Mouse (Mus musculus) forebrain, embryonic 11.5 days (tissue): ENCODE measurements at regions not wholly inside any gene's neighbourhood (a gene's known extent, or its start where the extent isn't known, plus 50 kb on each side); places are given as distances from the start of the nearest gene placed in this dataset.

ENCODE experiments used
- ATAC-seq: fragments of 200-750 bp; cut with Nextera tagmentation; replicated peaks from 2 replicates; pipeline ENCODE4 v1.8.0; 2017; ENCODE audit warnings: moderate TSS enrichment; ENCODE audit not compliant: low FRiP score
- DNase-seq: peaks from one replicate; pipeline ENCODE4 v3.0.0-alpha.2; 2017; ENCODE audit warnings: low spot score
- H3K27ac ChIP-seq: fragments of 300-500 bp; sonication (generic); 2 replicates; pipeline ENCODE4 v1.5.1; 2014; ENCODE audit warnings: low read depth, low read length
- H3K27me3 ChIP-seq: fragments of 300-500 bp; sonication (generic); 2 replicates; pipeline ENCODE4 v1.6.1; 2014; ENCODE audit warnings: mild to moderate bottlenecking, low read length, mixed read lengths; ENCODE audit not compliant: control insufficient read depth, insufficient read depth
- H3K36me3 ChIP-seq: fragments of 300-500 bp; sonication (generic); 2 replicates; pipeline ENCODE4 v1.6.1; 2014; ENCODE audit warnings: mild to moderate bottlenecking, low read length, moderate library complexity, mixed read lengths; ENCODE audit not compliant: control insufficient read depth, insufficient read depth
- H3K4me1 ChIP-seq: fragments of 300-500 bp; sonication (generic); replicated peaks from 2 replicates; pipeline ENCODE4 v1.6.1; 2014; ENCODE audit warnings: low read length, mixed read lengths; ENCODE audit not compliant: control insufficient read depth, insufficient read depth
- H3K4me2 ChIP-seq: fragments of 300-500 bp; sonication (generic); 2 replicates; pipeline ENCODE4 v1.6.1; 2014; ENCODE audit warnings: low read depth, mild to moderate bottlenecking, low read length, moderate library complexity, mixed read lengths; ENCODE audit not compliant: severe bottlenecking
- H3K4me3 ChIP-seq: fragments of 300-500 bp; sonication (generic); 2 replicates; pipeline ENCODE4 v1.5.1; 2014; ENCODE audit warnings: low read depth, low read length
- H3K9ac ChIP-seq: fragments of 300-500 bp; sonication (generic); 2 replicates; pipeline ENCODE4 v1.6.1; 2014; ENCODE audit warnings: low read length
- H3K9me3 ChIP-seq: fragments of 300-500 bp; sonication (generic); 2 replicates; pipeline ENCODE4 v1.6.1; 2016; ENCODE audit warnings: low read length, mixed read lengths; ENCODE audit not compliant: control insufficient read depth
- WGBS: fragments of 180-500 bp; shearing (Covaris S2); extraction: QIAGEN DNeasy Blood & Tissue Kit; methylation state at CpG from one replicate; pipeline ENCODE4 v1.1.7; 2014; 5-methylcytosine and 5-hydroxymethylcytosine counted together

DNA sequence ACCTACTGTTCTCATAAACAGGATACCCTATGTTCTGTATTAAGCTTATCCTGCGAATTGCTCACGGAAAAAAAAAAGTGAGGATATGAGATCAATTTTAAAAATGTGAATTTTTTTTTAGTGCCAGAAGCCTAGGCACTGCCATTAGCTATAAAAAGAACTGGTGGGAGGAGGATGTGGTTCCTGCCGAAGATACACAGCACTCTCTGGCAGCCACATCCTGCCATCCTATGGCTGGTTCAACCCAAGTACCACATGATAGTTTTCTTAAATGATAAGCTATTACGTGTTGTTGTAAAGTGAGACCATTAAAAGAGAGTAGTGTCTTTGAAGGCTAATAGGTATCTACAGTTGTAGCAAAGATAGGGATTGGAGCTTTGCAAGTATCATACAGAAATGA is 58.2 kb upstream of the Ppp3ca start:
- Histone ChIP-seq H3K27ac (no peak overlapping the region), H3K4me1 (no peaks in the 10 kb centered on the region), H3K36me3 (no peaks in the 10 kb centered on the region), H3K4me3 (no peak overlapping the region), H3K27me3 (no peaks in the 10 kb centered on the region), H3K9ac (no peak overlapping the region), H3K4me2 (no peak overlapping the region), H3K9me3 (no peaks in the 10 kb centered on the region)
- 93% methylated on average over 4 of the region's 4 CpGs for WGBS
- ATAC-seq (no peak), DNase-seq (no peak)

- no peaks in the 10 kb centered on the region for H3K4me1 ChIP-seq
- no peak overlapping the region for H3K27ac ChIP-seq
- no peak for ATAC-seq
- no peak overlapping the region for H3K4me3 ChIP-seq
- H3K4me2 ChIP-seq = no peak overlapping the region
- H3K36me3 ChIP-seq = no peaks in the 10 kb centered on the region
- WGBS = 84% methylated on average over 5 of the region's 5 CpGs
- H3K27me3 ChIP-seq = no peaks in the 10 kb centered on the region
- no peak for DNase-seq
- H3K9ac ChIP-seq = no peak overlapping the region
- no peaks in the 10 kb centered on the region for H3K9me3 ChIP-seq
Measured at GRCm38 (mm10) chr3:136610556-136610924, 59.4 kb upstream of the Ppp3ca start.

DNA sequence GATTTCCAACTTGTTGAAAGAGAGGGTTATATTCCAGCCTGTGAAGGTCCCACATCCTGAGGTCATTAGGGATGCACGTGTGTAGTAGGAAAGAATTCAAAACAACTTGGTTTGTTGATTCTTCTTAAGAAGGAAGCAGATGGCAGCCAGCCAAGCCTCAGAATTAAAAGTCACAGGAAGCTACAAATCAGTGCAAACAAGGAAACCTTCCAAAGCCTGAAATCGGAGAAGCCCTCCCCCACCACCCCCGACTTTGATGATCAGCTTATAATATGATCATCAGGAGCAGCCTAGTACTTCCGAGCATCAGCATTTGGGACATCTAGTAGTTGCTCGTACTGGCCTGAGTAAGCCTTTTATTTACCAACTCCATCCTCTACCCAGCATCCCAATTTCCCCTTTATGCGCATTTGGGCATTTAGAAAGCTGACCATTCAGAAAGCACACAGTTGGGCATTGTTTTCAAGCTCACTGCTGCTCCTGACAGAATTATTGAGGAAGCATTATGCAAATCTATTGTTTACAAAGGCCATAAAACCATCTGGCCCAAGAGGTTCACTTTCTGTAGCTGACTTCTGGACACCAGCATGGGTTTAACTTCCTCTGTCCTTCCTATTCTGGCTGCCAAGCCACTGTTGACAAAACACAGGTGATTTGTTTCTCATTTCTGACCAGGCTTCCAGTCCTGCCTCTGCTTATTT is 59.9 kb upstream of the Ppp3ca start:
- peak; percentile 48 for DNase-seq
- H3K9ac ChIP-seq = no peak overlapping the region
- no peak; the same call in 1 of the 2 replicates for ATAC-seq
- H3K27me3 ChIP-seq = no peaks in the 10 kb centered on the region
- no peaks in the 10 kb centered on the region for H3K4me1 ChIP-seq
- H3K36me3 ChIP-seq = no peaks in the 10 kb centered on the region
- no peaks in the 10 kb centered on the region for H3K9me3 ChIP-seq
- WGBS = 60% methylated on average over 6 of the region's 6 CpGs
- H3K27ac ChIP-seq = no peak overlapping the region
- H3K4me3 ChIP-seq = no peak overlapping the region
- no peak overlapping the region for H3K4me2 ChIP-seq

DNA sequence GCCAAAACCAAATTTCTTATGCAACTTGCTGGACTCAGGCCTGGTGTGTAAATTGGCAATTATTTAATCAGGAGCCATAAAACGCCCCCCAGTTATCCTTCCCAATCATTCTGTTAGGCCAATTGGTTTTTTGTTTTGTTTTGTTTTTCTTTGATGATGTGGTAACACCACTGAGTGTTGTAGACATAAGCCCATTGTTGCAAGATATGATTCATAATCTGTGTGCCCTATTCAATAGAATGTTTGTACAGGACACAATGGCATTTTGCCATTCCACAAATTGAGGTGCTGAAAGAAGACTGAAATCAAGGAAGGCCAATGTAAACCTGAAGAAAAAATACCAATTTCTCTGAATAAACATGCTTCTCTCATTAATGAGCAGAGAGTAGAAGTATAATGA is 68.2 kb upstream of the Ppp3ca start:
- DNase-seq (no peak), ATAC-seq (no peak)
- Histone ChIP-seq H3K36me3 (no peaks in the 10 kb centered on the region), H3K27ac (no peak overlapping the region), H3K27me3 (no peaks in the 10 kb centered on the region), H3K9me3 (no peaks in the 10 kb centered on the region), H3K4me1 (no peaks in the 10 kb centered on the region), H3K4me2 (no peak overlapping the region), H3K4me3 (no peak overlapping the region), H3K9ac (no peak overlapping the region)
- 85% methylated on average over 1 of the region's 1 CpGs for WGBS

- 92% methylated on average over 1 of the region's 1 CpGs for WGBS
- H3K9me3 ChIP-seq = no peaks in the 10 kb centered on the region
- no peak overlapping the region for H3K27ac ChIP-seq
- no peaks in the 10 kb centered on the region for H3K4me1 ChIP-seq
- no peak overlapping the region for H3K4me3 ChIP-seq
- H3K27me3 ChIP-seq = no peaks in the 10 kb centered on the region
- H3K36me3 ChIP-seq = no peaks in the 10 kb centered on the region
- DNase-seq (no peak), ATAC-seq (no peak)
- H3K4me2 ChIP-seq = no peak overlapping the region
- H3K9ac ChIP-seq = no peak overlapping the region
Measured at GRCm38 (mm10) chr3:136583937-136584336, 86.0 kb upstream of the Ppp3ca start.

- H3K27me3 ChIP-seq = no peaks in the 10 kb centered on the region
- no peak overlapping the region for H3K4me2 ChIP-seq
- no peak overlapping the region for H3K27ac ChIP-seq
- no peaks in the 10 kb centered on the region for H3K9me3 ChIP-seq
- no peak overlapping the region for H3K9ac ChIP-seq
- WGBS = 80% methylated on average over 3 of the region's 3 CpGs
- no peaks in the 10 kb centered on the region for H3K4me1 ChIP-seq
- H3K4me3 ChIP-seq = no peak overlapping the region
- no peaks in the 10 kb centered on the region for H3K36me3 ChIP-seq
- ATAC-seq (no peak), DNase-seq (no peak)
Measured at GRCm38 (mm10) chr3:136578016-136578415, 91.9 kb upstream of the Ppp3ca start.

DNA sequence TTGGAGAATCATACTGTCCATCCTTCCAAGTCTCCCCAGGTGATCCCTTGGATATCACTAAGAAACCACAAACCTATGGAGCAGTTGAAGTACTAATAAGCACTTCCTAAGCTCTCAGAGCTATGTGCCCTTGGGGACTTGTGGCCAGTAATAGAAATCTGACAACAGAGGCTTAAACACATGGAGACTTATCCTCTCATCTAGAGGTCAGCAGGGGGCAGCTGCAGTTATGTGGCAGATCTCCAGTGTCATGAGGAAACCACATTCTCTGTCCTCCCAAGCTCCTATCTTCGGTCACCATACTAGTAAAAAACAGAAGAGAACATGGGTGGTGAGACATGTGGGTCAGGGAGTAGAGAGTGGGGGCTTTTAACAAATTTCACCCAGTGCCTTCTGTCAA is 99.4 kb upstream of the Ppp3ca start:
- Histone ChIP-seq H3K4me3 (no peak overlapping the region), H3K9me3 (no peaks in the 10 kb centered on the region), H3K4me1 (no peaks in the 10 kb centered on the region), H3K27me3 (no peaks in the 10 kb centered on the region), H3K4me2 (no peak overlapping the region), H3K27ac (no peak overlapping the region), H3K36me3 (no peaks in the 10 kb centered on the region), H3K9ac (no peak overlapping the region)
- ATAC-seq (no peak), DNase-seq (no peak)
- 71% methylated on average over 1 of the region's 1 CpGs for WGBS

DNA sequence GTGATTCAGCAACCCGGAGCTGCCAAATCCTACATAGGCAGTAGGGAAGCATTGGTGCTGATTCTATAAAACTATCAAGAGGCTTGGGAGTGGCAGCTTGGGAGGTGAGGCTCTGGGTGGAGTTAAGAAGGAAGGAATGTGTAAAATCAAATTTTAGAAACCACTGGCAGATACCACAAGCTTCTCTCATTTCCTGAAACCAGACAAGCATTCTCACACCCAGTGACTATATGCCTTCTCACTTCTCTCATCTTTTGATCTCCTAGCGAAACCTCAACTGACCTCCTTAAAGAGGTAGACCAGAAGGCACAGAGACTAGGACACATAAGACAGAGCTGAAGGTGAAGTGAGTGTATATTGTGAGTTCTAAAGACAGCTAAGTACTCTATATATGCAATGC is 113.4 kb upstream of the Ppp3ca start:
- Histone ChIP-seq H3K27me3 (no peaks in the 10 kb centered on the region), H3K4me2 (no peak overlapping the region), H3K4me3 (no peak overlapping the region), H3K36me3 (no peaks in the 10 kb centered on the region), H3K4me1 (no peaks in the 10 kb centered on the region), H3K27ac (no peak overlapping the region), H3K9me3 (no peaks in the 10 kb centered on the region), H3K9ac (no peak overlapping the region)
- 92% methylated on average over 2 of the region's 2 CpGs for WGBS
- DNase-seq (no peak), ATAC-seq (no peak)

- Histone ChIP-seq H3K9ac (no peak overlapping the region), H3K27me3 (no peaks in the 10 kb centered on the region), H3K4me3 (no peak overlapping the region), H3K27ac (no peak overlapping the region), H3K4me1 (no peaks in the 10 kb centered on the region), H3K36me3 (no peaks in the 10 kb centered on the region), H3K9me3 (no peaks in the 10 kb centered on the region), H3K4me2 (no peak overlapping the region)
- ATAC-seq (no peak), DNase-seq (no peak)
- WGBS = 54% methylated on average over 1 of the region's 1 CpGs
Measured at GRCm38 (mm10) chr3:136549471-136549870, 120.5 kb upstream of the Ppp3ca start.
